Mouse (Mus musculus) left cerebral cortex, postnatal 10 days (tissue): Measurements from ENCODE around the gene Pdik1l. TPM values are rescaled to one million over a fixed set of nuclear protein-coding genes. Genes with fewer than 3 reads are reported as not detected.

ENCODE experiments used
- DNase-seq, 2 experiments: peaks; one replicate each; pipeline ENCODE4 v3.0.0; 2021 to 2022; ENCODE audit warnings: low spot score in 2 of 2, mixed read lengths in 1 of 2; ENCODE audit errors: extremely low spot score in 1 of 2
- intact Hi-C: fragments of 180-260 bp; cut with DNase I; formaldehyde crosslinking; loops from one replicate; pipeline ENCODE4 v1.15.1; 2025
- total RNA-seq, 2 experiments: library from RNA; stranded (reverse); gene quantifications; 2 replicates each; pipeline ENCODE4 v1.2.3; 2021

The Pdik1l gene
- 10 to 100 TPM; 26.1 to 26.2 TPM for total RNA-seq

- intact Hi-C loops = no loop called here
- DNase-seq = peak; percentile 41 to 87
These were observed at the start of gene Pdik1l for GRCm38 (mm10) chr4:134287575-134288025. TSS of gene Pdik1l (minus strand) at chr4:134287895.

- DNase-seq = no peak
- intact Hi-C loops = no loop called here
These were observed 42.6 kb upstream of the Pdik1l start for GRCm38 (mm10) chr4:134330281-134330680.

GRCm38 (mm10) chr4:134328832-134329231 lies 41.1 kb upstream of the Pdik1l start:
- no peak for DNase-seq
- intact Hi-C loops = loop anchor here (10.0 kb wide), 1 partner anchor 124 kb away; the partner anchor contains the start of gene Gm7534

GRCm38 (mm10) chr4:134328151-134328550 lies 40.5 kb upstream of the Pdik1l start:
- intact Hi-C loops = loop anchor here (10.0 kb wide), 1 partner anchor 123 kb away; the partner anchor contains the start of gene Gm7534
- no peak for DNase-seq

GRCm38 (mm10) chr4:134326859-134327530 lies 39.3 kb upstream of the Pdik1l start:
- intact Hi-C loops = loop anchor here (10.0 kb wide), 1 partner anchor 122 kb away; the partner anchor contains the start of gene Gm7534
- no peak for DNase-seq

GRCm38 (mm10) chr4:134324655-134325054 lies 37.0 kb upstream of the Pdik1l start:
- no peak for DNase-seq
- intact Hi-C loops = loop anchor here (10.0 kb wide), 1 partner anchor 120 kb away; the partner anchor contains the start of gene Gm7534

- no peak for DNase-seq
- intact Hi-C loops = loop anchor here (10.0 kb wide), 1 partner anchor 117 kb away; the partner anchor contains the start of gene Gm7534
These were observed 33.8 kb upstream of the Pdik1l start for GRCm38 (mm10) chr4:134321524-134321923.

GRCm38 (mm10) chr4:134319674-134320073 lies 32.0 kb upstream of the Pdik1l start:
- intact Hi-C loops = loop anchor here (10.0 kb wide), 1 partner anchor 115 kb away; the partner anchor contains the start of gene Gm7534
- DNase-seq = no peak

GRCm38 (mm10) chr4:134319074-134319473 lies 31.4 kb upstream of the Pdik1l start:
- DNase-seq = no peak
- intact Hi-C loops = no loop called here

GRCm38 (mm10) chr4:134316390-134316789 lies 28.7 kb upstream of the Pdik1l start:
- intact Hi-C loops = no loop called here
- no peak for DNase-seq

GRCm38 (mm10) chr4:134315470-134315869 lies 27.8 kb upstream of the Pdik1l start:
- DNase-seq = no peak
- intact Hi-C loops = no loop called here

- intact Hi-C loops = no loop called here
- peak in 1 of 2 experiments; percentile 33 for DNase-seq
These were observed 27.2 kb upstream of the Pdik1l start, which contains the start of gene Trim63 for GRCm38 (mm10) chr4:134314876-134315275. TSS of gene Trim63 (plus strand) at chr4:134315120.

- intact Hi-C loops = no loop called here
- DNase-seq = no peak
These were observed 26.5 kb upstream of the Pdik1l start for GRCm38 (mm10) chr4:134314081-134314655.

- peak in 1 of 2 experiments; percentile 39 for DNase-seq
- intact Hi-C loops = no loop called here
These were observed 25.2 kb upstream of the Pdik1l start for GRCm38 (mm10) chr4:134312901-134313300.

GRCm38 (mm10) chr4:134312341-134312740 lies 24.6 kb upstream of the Pdik1l start:
- intact Hi-C loops = no loop called here
- DNase-seq = no peak

- intact Hi-C loops = no loop called here
- no peak for DNase-seq
These were observed 24.1 kb upstream of the Pdik1l start for GRCm38 (mm10) chr4:134311784-134312183.

GRCm38 (mm10) chr4:134310656-134311055 lies 23.0 kb upstream of the Pdik1l start:
- intact Hi-C loops = no loop called here
- DNase-seq = no peak

GRCm38 (mm10) chr4:134310106-134310505 lies 22.4 kb upstream of the Pdik1l start:
- no peak for DNase-seq
- intact Hi-C loops = no loop called here

- peak; percentile 59 to 89 for DNase-seq
- intact Hi-C loops = no loop called here
These were observed 19.8 kb upstream of the Pdik1l start for GRCm38 (mm10) chr4:134307367-134308072.
